Mouse (Mus musculus) naive thymus-derived CD4-positive, alpha-beta T cell, adult 2 months (primary cell): ENCODE data around the gene Pkp1.

Experiments
- DNase-seq: peaks from one replicate; pipeline ENCODE4 v3.0.0-alpha.2; 2011; ENCODE audit warnings: low read depth

Pkp1 gene

DNA sequence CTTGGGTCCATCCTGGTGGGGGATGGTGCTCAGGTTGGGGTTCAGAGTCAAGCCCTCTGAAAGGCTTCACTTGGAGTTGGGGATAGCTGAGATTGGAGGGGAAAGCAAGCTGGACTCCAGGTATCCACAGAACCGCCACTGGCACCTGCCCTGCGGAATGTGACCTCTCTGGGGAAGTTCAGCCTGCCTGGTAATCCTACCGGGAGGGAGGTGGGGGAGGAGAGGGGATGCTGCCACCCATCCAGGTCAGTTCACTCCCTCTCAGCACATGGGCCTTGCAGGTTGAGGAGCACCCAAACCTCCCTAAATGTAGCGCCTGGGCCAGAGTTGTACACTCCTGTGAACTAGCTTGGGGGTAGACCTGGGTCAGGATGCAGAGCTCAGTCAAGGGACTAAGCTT is 62.9 kb downstream of the Pkp1 start:
- DNase-seq, result no peak

DNA sequence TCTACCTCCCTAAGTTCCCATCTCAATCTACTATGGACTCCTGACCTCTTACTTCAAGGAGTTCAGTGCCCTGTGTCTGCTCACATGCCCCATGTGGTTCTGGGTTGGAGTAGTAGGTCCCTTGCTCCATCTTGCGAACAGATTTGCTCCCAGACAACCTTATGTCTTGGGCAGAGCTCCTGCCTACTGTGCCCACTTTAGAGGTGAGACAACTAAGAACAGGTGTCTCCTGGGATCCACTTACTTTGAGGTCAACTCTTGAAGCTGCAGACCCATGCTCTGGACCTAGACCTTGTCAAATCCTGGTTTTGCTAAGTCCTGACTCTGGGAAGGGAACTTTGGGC is 63.7 kb downstream of the Pkp1 start:
- DNase-seq, result no peak

DNA sequence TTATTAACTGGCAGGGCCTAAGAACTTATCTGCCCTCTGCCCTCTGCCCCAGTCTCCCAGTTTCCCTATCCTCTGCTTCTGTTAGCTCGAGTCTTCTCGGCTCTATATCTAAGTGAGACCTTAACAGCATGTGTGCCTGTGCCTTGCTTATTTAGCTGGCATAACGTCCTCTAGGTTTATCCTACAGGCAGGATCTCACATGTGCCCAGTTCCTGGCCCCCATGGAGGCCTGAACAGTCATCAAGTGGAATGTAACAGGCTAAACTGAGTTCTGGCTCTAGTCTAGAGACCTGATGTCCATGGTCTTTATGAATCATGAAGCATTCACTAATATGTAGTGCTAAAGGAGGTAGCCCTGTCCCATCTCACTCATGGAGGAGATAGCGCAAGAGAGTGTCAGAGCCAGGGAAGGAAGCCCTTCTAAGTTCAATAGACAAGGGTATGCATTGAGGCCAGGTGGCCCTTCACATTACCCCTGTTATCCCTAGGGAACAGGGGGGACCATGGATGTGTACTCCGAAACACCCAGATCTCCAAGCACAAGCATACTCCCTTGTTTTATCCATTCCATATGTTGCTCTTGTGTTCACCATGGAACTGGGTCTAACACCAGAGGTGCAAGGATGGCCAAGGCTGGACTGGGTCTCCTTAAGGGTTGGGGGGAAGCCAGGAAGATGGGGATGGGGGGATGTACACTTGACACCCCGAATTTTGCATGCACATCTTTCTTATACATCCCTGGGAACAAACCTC is 64.2 kb downstream of the Pkp1 start:
- no peak for DNase-seq

DNA sequence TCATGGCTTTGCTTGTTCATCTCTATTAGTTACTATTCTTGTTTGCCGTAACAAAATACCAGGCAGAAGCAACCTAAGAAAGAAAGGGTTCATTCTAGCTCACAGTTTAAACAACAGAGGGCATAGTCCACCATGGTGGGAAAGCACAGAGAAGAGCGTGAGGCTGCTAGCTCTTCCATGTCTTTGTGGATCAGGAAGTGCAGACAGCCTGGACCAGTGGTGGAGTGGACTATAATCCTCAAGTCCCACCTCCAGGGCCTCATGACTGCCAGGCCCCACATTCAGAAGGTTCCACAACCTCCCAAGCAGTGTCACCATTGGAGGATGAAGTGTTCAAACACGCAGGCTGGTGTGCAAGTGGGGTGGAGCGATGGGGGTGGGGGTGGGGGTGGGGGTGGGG is 65.8 kb downstream of the Pkp1 start:
- no peak for DNase-seq

DNA sequence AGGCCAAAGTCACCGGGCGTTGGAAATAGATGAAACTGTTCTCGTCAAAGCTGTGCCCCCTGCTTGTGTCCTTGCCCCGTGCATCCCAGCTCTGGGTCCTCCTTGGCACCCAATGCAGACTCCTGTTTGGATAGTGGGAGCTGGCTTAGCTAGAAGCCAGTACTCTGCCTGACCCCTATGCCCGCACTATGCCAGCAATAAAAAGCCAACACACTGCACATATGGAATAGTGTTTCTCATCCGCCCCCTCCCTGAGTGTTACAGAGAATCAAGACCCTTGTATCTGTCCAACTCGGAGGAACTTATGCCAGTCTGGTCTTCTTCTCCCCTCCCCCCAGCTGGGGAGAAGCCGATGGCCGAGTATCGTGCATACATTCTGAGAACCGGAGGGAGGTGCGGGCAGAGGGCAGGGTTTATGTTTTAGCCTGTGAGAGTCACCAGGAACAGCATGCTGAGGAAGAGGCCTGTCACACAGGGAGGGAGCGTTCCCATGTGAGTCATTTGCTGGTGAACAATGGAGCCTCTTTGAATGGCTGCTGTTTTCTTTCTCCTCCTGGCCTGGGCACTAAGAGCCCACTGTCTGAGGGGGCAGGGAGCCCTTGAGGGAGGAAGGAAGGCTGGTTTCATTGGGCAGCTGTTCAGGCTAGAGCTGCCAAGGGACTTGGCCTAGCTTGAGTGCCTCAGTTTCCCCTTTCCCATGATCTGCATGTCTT is 66.8 kb downstream of the Pkp1 start:
- no peak for DNase-seq

DNA sequence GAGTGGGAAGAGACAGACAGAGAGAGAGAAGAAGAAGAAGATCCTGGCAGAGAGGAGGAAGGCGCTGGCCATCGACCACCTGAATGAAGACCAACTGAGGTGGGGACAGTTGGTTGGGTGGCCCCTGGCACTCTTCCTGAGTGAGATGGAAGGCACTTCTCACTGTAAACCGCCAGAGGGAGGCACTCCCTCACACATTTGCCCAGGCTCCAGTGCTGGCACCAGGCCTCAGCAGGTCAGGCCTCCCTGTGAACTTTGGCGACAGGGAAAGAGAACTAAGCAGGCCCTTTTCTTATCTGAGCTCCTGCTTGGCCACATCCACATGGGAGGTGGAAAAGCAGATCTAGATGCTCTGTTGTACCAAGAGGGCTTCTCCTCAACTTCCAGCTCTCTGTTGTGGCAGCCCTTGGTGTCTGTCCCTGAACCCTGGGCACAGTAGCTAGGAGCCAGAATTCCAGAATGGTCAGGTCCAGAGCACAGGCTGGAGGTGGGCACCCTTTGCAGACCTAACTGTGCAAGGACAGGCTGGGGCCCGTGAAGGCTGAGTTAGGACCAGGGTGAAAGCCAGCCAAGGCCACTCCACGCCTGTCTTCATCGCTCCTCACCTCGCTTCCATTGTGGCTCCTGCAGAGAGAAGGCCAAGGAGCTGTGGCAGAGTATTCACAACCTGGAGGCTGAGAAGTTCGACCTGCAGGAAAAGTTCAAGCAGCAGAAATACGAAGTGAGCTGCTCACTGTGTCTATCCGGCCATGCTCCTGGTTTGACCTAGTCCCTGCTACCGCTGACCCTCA is 68.1 kb downstream of the Pkp1 start:
- DNase-seq, result no peak

DNA sequence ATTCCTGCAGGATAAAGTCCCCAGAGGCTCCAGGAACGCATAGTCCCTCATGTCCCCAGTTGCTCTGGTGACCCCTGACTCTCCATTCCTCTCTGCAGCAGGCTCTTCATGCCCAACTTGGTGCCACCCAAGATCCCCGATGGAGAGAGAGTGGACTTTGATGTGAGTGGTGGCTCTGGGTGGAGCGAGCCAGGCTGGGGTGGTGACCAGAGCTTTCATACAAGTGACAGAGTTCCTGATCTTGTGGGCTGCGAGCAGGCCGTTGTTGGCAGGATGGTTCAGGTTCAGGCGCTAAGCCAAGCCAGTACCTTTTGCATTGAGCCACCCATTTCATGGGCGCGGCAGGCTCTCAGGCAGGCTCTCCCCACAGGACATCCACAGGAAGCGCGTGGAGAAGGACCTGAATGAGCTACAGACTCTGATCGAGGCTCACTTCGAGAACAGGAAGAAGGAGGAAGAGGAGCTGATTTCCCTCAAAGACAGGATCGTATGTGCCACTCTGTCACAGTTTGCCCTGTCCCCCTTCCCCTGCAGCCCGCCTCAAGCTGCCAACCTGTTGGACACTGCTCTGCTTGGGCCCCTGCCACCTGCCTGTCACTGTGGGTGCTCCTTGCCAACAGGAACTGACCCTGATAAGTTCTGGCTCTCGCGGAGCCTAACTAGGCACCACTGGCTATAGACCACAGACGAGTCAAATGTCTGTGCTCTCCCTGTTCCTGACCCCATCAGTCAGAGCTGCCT is 71.2 kb downstream of the Pkp1 start:
- DNase-seq, result no peak

DNA sequence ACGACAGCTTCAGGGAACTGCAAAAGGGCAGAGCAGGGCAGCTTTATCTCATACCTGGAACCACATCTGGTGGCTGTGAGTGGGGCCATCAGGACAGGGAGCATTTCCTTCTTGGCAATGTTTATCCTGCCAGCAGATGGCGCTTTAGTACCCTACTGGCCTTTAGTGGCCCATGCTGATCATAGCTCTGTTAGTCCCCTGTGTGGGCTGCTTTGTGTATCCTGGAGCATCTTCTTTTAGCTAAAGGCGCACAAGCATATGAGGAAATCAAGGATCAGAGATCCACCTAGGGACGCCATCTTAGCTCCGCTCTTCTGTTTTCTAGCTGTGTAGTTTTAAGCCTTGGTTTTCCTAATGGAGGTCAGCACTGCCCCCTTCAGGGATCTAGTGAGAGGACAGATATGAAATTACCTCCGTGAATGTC is 71.9 kb downstream of the Pkp1 start:
- DNase-seq, result peak; percentile 72

DNA sequence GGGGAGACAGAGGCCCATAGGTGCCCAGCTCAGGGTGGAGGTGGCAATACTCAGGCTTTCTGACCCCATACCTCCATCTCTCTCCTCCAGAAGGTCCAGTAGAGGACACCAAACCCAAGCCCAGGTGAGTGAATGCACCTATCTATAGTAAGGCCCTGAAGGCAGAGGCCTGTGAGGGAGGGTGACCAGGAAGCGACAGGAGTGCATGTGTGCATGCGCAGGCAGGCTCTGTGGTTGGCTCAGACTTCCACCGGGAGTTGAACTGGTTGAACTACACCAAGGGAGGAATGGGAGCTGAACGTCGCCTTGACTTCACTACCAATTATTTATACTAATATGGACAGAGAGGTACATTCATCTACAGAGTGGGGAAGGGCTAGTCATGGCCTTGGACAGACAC is 72.4 kb downstream of the Pkp1 start:
- no peak for DNase-seq

DNA sequence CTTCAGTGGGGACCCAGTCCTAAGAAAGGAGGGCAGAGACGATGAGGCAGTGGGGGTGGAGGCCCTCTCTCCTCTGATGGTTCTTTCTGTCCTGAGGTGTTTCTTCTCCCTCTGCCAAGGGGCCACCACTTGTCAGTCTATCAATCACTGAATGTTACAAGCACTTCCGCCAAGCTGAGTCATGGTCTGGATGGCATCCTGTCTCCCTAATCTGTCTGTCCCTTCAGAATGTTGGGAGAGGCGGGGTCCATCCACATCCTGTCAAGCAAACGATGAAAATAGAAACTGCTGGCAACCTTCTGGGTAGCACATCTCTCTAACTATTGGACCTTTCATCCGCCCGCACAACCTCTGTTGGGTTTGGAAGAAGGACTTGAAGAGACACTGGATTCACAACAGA is 74.5 kb downstream of the Pkp1 start:
- no peak for DNase-seq

DNA sequence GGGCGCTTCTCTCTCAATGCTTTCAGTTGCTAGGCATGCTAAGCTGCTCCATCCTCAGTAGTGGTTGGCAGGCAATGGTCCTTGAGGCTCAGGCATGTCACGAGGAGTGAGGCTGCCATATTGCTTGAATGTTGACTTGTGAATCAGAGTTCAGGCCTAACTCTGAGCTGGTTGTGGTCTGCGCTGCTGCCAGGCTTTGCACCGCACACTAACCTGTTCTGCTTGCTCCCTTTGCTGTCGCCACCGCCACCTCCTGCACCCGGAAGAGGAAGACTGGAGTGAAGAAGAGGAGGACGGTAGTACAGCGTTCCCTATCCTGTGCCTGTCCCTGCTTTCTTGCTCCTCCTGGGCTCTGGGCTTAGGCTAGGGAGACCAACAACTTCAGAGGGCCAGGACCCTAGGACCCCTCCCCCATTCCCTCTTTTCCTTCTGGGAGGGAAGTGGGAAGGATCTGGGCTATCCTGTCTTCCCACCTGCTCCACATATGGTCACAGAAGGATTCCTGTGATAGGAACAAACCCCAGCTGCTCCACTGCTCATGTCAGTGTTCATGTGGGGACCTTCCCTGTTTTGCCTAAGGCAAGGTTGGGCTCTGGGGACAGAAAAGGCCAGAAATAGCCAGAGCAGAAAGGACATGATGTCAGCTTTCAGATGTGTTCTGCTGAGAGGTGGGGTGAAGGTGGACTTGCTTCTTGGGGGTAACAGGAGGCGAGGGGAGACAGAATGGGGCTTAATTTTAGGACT is 75.3 kb downstream of the Pkp1 start:
- DNase-seq, result no peak

DNA sequence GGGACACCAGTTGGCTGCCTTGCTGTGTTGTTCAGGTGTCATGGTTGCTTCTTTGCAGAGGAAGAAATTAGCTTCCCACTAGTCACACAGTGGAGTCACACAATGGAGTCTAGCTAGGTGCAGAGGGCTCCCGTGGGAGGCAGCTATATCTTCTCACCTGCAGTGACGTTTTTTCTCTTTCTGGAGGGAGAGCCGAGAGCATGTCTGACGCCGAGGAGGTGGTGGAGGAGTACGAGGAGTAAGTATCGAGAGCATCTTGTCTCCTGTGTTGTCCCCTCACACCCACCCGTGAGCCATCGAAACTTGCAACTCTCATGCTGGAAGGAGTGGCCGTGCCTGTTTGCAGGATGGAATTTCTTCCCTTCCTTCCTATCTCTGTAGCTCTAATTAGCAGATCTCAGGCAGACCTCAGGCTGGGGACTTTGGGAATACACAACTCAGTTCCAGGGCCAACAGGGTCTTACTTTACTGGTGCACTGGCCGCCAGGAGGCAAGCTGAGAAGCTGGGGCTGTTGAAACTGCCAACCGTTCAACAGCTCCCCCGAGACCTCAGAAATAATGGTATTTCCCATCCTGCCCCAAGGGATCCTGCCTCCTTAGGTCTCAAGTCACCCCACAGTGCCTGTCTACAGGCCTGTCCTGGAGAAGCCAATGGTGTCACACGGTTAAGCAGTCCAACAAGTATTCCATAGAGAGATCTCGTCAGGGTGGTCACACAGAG is 78.2 kb downstream of the Pkp1 start:
- no peak for DNase-seq

DNA sequence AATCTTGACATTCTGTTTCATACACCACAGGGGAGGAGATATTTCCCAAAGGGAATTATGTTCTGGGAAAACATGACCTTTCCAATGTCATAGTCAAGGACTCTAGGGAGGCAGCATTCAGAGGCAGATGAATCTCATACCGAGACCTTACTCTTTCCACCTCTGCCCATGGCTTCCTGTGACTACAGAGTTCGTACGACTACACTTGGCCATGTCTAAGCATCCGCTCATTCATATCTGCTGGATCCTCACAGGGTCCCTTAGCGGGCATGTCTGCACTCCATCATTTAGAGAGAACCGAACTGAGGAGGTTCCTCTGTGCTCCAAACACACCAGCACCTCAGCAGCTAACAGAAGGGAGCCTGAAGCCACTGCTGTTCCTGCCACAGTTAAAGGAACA is 79.9 kb downstream of the Pkp1 start:
- DNase-seq, result no peak

DNA sequence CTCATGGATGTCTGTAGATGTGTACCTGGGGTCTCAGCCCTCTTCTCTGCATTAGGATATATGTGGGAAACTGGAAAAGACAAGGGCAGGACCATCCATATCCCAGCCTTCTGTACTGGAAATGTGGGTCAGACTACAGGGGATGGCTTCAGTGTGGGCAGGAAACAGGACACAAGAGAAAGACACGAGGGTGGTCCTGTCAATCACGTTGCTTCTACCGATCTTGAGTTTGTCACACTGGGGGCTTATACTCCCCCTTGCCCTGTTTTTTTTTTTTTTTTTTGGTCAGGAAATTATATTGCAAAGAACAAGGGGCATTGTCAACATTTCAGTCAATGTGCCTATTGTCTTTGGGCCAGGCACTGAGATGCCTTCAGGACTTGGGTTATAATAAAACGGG is 80.4 kb downstream of the Pkp1 start:
- DNase-seq, result no peak

DNA sequence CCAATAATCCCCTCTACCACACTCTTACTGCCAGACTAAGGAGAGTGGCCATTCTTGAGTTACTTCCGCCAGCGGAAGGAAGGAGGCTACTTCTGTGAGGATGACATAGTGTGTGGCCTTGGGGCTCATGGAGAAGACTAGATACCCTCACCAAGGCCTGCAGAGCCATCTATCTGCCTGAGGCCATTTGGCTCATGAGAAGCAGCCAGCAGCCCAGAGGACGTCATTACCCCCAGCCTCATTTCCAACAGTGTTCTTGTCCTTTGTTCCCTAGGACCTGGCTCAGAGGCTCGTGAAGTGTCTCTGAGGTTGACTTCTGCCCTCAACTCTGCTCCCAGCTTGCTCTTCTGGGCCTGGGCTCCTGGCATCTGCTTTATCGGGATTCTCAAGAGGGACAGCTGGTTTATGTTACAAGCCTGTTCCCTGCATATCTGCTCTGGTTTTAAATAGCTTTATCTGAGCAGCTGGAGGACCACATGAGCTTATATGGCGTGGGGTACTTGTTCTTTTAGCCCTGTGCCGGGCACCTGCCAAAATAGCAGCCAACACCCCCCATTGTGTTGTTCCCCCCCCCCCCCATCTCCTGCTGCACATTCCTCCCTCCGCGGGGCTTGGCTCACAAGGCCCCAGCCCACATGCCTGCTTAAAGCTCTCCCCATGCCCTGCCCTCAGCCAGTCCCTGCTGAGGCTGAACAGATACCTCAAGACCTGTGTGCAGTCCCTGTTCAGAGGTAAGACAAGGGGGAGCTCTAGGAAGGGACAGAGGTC is 83.1 kb downstream of the Pkp1 start, which contains the start of gene Tnnt2:
TSS of gene Tnnt2 (plus strand) at position 639 of the 768 bp plus-strand sequence.
- DNase-seq, result no peak

DNA sequence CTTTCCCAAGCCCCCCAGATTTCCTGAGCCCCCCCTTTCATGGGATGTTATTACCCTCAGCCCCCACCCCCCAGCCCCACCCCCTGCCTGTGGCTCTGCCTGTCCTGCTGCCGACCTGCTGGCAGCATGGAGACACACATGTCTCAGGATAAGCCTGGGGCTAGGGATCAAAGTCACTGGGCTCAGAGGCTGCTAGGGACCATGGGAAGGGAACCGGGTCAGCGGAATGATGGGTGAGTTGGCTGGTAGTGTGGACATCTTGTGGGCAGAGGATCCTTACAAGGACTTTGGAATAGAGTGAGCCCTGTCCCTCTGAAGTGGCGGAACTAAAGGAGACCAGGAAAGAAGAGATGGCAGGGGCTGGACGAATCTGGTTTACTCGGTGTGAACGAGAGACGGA is 84.0 kb downstream of the Pkp1 start:
- no peak for DNase-seq

DNA sequence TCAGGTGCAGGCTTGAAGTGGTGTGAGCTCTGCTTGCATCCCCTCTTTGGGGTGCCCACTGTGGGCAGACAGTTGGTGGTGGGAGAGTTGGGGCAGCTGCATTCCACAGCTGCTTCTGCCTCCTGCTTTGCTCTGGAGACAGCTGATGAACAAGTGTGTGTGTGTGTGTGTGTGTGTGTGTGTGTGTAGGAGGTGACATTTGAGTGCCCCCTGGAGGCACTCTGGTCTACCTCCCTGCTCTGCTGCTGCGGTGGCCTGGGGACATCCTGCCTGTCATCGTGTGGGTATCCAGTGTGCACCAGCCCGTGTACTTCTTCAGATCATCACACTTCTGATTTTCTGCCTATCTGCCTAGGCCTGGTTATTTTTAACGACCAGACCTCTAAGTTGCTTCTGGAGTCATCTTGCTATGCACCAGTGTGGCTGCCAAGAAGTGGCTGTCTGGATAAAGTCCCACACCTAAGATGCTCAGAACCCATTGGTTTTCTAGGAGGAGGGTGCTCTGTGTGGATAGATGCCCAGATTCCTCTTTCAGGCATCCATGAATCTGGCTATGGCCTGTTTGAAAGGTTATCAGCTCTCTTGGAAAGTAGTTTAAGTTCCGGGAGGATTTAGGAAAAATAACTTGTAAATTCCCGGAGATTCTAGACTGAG is 84.7 kb downstream of the Pkp1 start:
- DNase-seq, result no peak

DNA sequence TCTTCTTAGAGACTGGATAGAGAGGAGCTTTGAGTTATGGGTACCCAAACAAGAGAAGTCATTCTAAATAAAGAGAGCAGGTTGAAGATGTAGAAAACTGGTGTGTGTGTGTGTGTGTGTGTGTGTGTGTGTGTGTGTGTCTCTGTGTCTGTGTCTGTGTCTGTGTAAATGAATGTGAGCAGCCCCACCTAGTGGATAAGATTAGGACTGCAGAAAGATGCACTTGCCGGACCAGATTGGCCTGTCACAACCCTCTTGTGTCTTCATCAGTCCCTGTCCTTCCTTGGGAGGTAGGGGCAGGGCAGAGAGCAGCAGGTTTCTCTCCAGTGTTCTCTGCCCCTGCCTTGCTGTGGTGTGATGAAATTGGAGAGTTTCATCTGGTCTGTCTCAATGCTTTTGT is 90.1 kb downstream of the Pkp1 start:
- DNase-seq, result peak; percentile 88

DNA sequence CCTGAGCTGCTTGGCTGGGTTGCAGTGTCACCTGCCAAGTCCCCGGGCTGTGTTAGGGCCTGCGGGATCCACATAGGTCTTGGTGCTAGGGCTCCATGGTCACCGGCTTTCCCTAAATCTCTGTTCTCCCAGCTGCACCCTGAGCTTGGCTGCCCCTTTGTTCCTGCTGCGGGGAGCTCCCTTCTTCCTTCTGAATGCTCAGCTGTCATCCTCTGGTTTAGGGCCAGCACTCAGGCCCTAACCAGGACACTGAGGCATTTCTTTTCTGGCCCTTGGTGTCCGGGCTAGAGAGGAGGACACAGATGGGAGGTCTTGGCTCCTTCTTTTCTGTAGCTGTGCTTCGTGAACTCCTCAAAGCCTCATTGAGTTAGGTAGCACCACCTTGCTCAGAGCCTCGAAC is 97.2 kb downstream of the Pkp1 start:
- DNase-seq, result no peak
